Mouse (Mus musculus) urinary bladder, adult 18-20 months (tissue): ENCODE measurements around the gene Tmed2.
"Not testable (repeated sequence)": the region's sequence is repeated elsewhere in the genome, so short reads cannot be mapped to it uniquely, and the experiment has no call there.

Source experiments
- DNase-seq, 2 experiments: peaks; one replicate each; pipeline ENCODE4 v3.0.0; 2022; ENCODE audit warnings: low spot score in 2 of 2, mixed read lengths in 2 of 2

Tmed2 gene

GRCm38 (mm10) chr5:124540383-124540786 is at the start of gene Tmed2:
TSS of gene Tmed2 (plus strand) at chr5:124540695.
- DNase-seq, result peak; percentile 85 to 93

- DNase-seq, result no peak
These were observed 48.8 kb upstream of the Tmed2 start for GRCm38 (mm10) chr5:124491732-124492131.

DNA sequence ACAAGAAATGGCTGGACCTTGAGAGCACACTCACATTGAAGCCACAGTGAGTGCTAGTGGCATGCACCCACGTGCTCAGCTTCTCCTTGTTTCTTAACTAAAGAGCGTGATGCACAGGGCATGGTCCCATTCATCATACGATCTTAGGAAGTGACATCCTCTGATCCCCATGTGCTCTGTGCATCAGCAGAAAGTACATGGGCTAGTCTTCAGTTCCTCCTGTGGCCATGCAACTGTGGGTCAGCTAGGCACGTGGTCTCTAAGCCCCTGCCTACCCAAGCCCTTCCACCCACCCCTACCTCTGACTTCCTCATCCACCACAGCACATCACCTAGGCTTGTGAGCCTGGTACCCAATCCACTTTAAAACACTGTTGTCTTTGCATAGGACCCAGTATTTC is 47.9 kb upstream of the Tmed2 start:
- DNase-seq, result no peak

GRCm38 (mm10) chr5:124493455-124493854 is 47.0 kb upstream of the Tmed2 start:
- no peak for DNase-seq

DNA sequence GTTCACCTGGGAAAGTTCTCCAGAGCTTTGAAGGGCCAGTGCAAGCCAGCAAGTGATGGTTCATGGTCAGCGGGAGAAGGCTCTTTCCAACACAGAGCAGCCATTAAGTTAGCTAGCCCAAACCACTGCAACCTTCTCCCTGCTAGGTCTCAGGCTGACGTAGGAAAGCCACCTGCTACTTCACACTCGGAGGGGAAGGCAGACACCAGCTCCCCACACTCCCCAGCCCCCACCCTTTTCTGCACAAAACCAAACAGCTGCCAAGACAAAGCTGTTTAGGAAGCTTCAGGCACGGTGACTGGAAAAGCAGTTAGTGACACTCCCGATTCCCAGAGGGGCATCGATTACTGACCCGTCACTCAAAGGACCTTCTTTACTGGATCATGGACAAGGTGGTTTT is 44.9 kb upstream of the Tmed2 start:
- no peak for DNase-seq

GRCm38 (mm10) chr5:124496614-124497514 is 43.6 kb upstream of the Tmed2 start:
- DNase-seq, result no peak

DNA sequence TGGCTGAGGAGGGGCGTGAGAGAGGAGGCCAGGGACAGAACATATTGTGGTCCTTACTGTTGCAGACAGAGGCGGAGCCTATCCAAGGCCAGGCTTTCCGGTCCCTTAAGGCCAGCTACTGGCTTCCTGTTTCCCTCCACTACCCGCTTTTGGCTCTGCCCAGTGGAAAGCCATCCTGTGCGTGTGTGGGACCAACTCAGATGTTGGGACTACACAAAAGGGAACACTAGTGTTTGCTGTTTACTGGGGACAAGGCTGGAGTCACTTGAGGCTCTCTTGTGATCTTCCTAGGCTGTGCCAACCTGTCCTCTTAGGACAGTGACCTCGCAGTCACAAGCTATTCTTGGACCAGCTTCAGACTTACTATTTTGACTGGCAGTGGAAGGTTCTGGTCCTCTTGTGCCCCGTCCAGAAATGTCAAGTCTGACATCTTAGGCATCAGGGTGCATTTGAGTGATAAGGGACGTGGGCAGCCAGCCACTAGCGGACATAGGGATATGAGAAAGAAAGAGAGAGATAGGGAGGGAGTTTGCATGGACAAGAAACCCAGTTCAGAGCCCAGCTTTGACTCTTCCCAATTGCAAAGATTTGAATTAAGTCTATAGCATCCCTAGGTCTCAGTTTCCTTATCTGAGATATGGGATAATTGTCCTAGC is 42.1 kb upstream of the Tmed2 start:
- DNase-seq, result no peak

DNA sequence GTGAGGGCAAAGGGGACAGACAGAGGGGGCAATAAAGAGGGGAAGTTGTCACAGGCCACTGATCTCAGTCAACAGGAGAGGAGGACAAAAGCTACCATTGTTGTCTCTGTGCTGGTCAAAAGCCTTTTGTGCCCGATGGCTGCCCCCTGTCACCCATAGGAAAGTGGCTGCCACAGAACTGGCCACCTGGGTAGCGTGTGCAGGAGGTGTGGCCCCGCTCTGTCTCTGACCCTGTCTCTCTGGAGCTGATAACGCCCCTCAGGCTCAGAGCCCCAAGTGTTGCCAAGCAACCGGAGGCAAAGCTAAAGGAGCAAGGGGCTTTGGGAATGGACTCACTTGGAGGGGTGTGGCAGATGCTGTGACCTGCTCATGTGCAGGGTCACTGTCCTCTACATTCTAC is 41.5 kb upstream of the Tmed2 start:
- DNase-seq, result no peak

GRCm38 (mm10) chr5:124500037-124500436 is 40.5 kb upstream of the Tmed2 start:
- not testable (repeated sequence) for DNase-seq

GRCm38 (mm10) chr5:124500573-124500972 is 39.9 kb upstream of the Tmed2 start:
- no peak for DNase-seq

GRCm38 (mm10) chr5:124501541-124501940 is 39.0 kb upstream of the Tmed2 start:
- DNase-seq, result no peak

DNA sequence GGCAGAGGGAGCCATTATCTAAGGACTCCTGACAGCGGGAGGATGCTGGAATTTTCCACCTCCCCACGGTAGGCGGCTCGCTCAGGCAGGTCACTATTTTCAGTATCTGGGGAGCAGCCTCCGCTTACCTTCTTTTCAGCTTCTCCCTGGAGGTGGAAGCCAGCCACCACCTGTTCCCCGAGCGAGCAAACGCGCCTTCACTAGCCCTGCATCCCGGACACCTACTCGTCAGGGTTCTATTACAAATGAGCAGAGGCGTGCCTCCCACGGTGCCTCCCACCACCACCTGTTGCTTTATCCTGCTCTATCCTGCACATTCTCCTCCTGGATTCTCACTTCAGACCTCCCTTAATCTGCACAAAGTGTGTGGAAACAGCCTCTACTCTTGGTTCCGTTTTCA is 36.8 kb upstream of the Tmed2 start:
- DNase-seq, result no peak

DNA sequence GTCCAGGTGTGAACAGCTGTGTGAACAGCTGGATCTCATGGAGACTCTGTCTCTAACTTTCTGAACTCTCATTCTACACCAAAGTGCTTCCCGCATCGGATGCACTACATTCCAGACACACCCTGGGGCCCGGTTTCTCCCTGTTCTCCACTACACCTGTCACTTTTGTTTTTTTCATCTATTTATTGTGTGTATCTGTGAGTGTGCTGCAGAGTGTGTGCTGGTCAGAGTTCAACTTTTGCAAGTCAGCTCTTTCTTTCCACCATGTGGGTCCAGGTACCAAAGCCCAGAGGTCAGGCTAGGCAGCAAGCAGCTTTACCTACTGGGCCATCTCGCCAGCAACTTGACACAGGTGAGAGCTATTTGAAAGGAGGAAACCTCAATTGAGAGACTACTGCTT is 35.3 kb upstream of the Tmed2 start:
- no peak for DNase-seq

DNA sequence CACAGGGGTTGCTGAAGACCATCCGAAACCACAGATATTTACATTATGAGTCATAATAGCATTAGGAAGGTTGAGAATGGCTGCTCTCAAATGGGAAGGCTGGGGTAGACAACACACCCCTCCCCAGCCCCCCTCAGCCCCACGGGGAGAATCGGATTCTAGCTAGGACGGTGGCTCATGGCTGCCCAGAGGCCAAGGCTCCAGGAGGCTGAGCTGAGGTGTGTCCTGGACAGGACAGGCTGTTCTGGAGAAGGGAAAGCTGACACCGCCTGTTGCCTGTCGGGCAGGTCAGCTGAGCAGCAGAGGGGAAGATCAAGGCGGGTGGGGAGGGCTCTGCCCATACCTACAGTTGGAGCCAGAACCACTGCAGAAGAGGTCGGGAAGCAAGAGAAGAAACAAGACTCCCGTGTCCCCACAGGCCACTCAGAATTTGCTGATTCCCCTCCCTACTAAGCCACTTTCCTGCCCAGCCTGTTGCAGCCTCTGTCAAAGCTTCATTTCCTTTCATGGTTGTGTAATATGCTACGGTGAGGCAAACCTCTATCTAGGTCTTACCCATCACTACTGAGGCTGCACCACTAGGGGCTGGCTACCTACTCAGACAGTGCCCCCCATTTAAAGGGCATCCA is 33.6 kb upstream of the Tmed2 start:
- no peak for DNase-seq

DNA sequence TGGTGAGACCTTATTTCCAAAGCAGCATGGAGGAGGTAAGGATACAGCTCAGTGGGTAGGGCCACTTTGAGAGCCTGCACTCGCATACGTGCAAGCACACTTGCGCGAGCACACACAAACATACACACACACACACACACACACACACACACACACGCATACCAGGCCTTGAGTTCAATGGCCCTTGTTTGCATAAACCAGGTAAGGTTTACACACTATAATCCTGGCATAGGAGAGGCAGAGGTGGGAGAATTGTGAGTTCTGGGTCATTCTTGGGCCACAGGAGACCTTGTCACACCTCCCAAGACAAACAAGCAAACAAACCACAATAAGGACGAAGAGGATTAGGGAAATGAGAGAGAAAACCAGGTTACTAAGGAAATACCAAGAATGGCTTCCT is 31.3 kb upstream of the Tmed2 start:
- no peak for DNase-seq

- DNase-seq, result no peak
These were observed 30.7 kb upstream of the Tmed2 start for GRCm38 (mm10) chr5:124509742-124510237.

DNA sequence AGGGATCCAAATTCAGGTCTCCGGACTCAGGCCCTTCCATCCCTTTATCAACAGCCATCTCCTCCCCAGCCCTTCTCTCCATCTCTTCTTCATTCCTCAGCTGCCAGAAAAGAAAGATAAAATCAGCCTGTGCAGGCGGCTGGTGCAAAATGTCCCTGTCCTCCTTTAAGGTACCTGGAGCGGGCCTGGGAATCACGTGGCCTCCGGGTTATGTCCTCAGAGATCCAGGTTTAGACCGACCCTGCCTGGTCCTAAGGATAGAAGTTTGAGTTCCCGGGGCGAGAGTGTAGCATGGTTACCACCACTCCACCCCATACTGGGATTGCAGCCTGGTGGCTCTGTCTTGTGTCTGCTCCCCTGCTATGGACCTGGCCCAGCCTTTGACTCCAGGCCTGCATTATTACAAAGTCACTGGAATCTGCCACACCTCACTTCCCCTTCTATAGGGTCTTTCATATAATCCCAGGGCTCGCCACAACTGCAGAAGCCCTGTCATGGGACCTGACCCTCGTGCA is 29.9 kb upstream of the Tmed2 start:
- DNase-seq, result no peak

DNA sequence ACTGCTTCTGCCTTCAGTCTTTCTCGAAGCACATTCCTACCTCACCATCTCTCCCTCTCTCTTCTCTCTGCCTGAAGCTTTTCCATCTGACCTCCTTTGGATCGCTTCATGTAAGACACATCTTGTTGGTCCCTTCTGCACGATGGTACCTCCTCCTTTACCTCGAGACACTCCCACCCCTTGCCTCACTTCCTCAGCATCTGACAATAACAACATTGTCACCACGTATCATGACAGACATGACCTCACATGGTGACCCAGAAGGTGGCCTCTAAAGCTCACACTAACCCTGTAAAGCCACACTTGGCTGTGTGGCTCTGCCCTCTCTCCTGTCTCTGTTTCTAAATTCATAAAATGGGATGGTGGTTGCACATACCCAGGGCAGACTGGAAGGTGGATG is 24.7 kb upstream of the Tmed2 start:
- DNase-seq, result no peak

DNA sequence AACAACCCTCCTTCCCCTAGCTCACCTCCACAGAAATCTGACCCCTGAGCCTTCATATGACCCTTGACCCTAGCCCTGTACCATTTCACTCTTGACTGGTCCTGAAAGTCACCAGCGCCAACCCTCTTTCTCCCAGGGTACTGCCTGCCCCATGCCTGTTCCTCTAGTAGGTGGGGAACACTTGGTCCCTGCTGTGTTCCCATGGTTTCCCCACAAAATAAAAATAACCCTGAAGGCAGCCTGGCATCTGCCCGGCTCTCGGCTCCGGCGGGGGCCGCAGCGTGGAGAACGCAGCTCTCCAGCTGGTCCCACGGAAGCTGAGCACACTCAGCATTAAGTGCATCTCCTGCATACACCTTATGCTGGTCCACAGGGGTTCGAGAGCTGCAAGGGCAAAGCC is 21.8 kb upstream of the Tmed2 start:
- DNase-seq, result no peak

DNA sequence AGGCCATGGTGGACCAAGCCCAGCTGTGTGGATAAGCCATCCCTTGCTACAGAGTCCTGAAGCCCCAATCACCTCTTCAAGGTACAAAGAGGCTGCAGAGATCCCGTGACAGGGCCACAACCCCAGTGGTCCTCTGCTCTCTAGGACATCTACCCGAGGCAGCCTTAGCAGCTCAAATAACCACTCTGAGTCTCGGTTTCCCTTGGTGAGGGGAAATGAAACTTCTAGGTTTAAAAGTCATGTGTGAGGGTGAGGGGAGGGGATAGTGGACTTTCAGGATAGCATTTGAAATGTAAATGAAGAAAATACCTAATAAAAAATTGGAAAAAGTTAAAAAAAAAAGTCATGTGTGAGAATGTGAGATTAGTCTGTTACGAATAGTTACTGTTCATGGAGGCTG is 18.9 kb upstream of the Tmed2 start:
- DNase-seq, result no peak

DNA sequence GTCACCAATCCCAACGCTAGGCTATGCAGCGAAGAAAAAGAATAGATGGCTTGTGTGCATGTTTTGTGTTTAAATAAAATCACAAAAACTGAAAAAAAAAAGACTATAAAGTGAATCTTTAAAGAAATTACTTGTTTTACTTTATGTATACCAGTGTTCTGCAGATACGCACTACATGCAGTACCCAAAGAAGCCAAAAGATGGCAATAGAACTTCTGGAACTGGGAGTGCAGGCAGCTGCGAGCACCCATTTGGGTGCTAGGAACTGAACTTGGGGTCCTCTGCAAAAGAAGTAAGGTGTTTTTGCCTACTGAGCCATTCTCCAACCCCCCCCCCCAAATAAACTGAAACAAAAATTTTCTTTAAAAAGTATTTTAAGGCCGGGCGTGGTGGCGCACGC is 17.5 kb upstream of the Tmed2 start:
- DNase-seq, result no peak

DNA sequence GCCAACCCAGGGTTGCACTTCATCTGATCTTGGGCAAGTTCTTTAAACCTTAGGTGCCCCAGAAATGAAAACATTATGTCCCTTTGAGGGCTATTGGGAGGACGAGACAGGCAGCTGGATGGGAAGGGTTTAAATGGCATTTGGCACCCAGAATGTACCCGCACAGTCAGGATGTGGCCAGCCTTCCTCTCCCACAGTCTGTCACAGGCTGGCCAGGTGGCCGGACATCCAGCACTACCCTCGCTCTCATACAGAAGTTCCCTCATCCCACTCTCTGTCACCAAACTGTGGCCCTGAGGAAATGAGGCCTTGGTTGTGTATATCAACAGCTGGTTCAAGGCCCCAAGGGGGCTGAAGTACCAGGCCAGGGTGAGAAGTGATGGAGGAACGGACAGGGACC is 15.6 kb upstream of the Tmed2 start:
- no peak for DNase-seq
